In genomic region chr7:79096492-79096891, GRCm38 (mm10) we compare ENCODE assay signal across 19 mouse cellular contexts. TPM values are rescaled to one million over a fixed set of nuclear protein-coding genes. Genes with fewer than 3 reads are reported as not detected.
"Had no signal": no experiment of that assay in that cellular context is flagged by ENCODE, and none has a peak within 500 bp of the region (broad histone marks: within the 10 kb centered on the region; RNA-seq: fewer than 3 reads in every experiment).

No protein-coding gene starts in this region.

- DNase-seq: kidney, adult 8-10 months; kidney, postnatal 25 days; left cerebral cortex, postnatal 4 days; lung, embryonic 14.5 days; lung, postnatal 10 days; lung, postnatal 4 days; midbrain, embryonic 14.5 days; right cerebral cortex, postnatal 4 days; spleen, adult 18-20 months; thymus, adult 2 months; thymus, postnatal 25 days had no signal

- H3K36me3 ChIP-seq: limb, embryonic 13.5 days; midbrain, embryonic 10.5 days; neural tube, embryonic 15.5 days had no signal

- H3K4me3 ChIP-seq: limb, embryonic 13.5 days; midbrain, embryonic 10.5 days; myocyte; neural tube, embryonic 15.5 days had no signal

- H3K27me3 ChIP-seq: limb, embryonic 13.5 days; neural tube, embryonic 15.5 days had no signal

- H3K4me2 ChIP-seq: limb, embryonic 13.5 days; lung, embryonic 14.5 days; neural tube, embryonic 15.5 days had no signal

- H3K9me3 ChIP-seq: limb, embryonic 13.5 days; midbrain, embryonic 10.5 days; neural tube, embryonic 15.5 days had no signal

- ATAC-seq: intestine, postnatal 0 days had no signal

- H3K4me1 ChIP-seq: limb, embryonic 13.5 days; midbrain, embryonic 10.5 days; neural tube, embryonic 15.5 days had no signal

- H3K9ac ChIP-seq: limb, embryonic 13.5 days; lung, embryonic 14.5 days; neural tube, embryonic 15.5 days had no signal

- H3K27ac ChIP-seq: limb, embryonic 13.5 days; midbrain, embryonic 10.5 days; neural tube, embryonic 15.5 days had no signal

RNA-seq across cellular contexts. Expression of gene Hapln3, which starts 34.3 kb away (rescaled TPM):
- total RNA-seq: liver, adult 2 months; megakaryocyte, adult 5-6 weeks had no signal

RNA-seq across cellular contexts. Expression of gene Acan, which starts 43.2 kb away (rescaled TPM):
- total RNA-seq: liver, adult 2 months; megakaryocyte, adult 5-6 weeks had no signal
- polyA plus RNA-seq: intestine, postnatal 0 days; liver, adult 2 months; myocyte; urinary bladder, adult 2 months had no signal
